Mouse (Mus musculus): ENCODE results near the gene Dedd2.

Dedd2 gene

DNA sequence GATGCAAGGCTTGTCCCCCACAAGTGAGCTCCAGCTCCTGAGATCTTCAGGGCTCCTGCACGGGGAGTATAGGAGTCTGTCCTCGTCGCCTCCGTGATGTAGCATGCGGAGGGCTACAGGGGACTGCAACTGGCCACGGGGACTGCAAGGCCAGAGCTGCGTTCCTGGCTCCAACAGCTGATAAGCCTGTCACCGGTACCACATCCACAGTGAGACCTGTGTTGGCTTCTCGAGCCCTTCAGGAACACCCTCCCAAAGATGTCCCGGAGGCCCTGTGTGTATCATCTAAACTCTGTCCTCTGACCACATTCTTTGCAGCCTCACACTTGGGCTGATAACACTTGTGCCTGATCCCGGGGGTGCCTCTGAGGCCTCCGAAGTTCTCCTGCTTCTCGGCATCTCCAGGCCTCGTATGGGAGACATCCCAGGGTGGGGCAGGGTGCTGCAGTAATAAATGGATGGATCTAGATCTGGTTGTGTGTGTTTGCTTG, 64.2 kb downstream of the Dedd2 start:
- H3K4me1 ChIP-seq (replicated peaks; ENCODE audit: low read depth, low read length): peaks cover 61% of the 10 kb centered on the region
- TF ChIP-seq POU5F1 (IDR thresholded peaks at IDR 0.05; ENCODE audit: borderline replicate concordance, low read length): no peak
- no peak for TF ChIP-seq CTCF (conservative IDR thresholded peaks at IDR 0.05; ENCODE audit: low read length)
- TF ChIP-seq NANOG (IDR thresholded peaks at IDR 0.05; ENCODE audit: borderline replicate concordance, low read length): no peak
- no peaks in the 10 kb centered on the region for H3K36me3 ChIP-seq (ENCODE audit: insufficient read depth, low read length)
- peaks cover 53% of the 10 kb centered on the region for H3K27me3 ChIP-seq (ENCODE audit: insufficient read depth, low read length)
- no peaks in the 10 kb centered on the region for H3K9me3 ChIP-seq (ENCODE audit: low read length)
- peak overlapping the region; percentile 66 for H3K4me3 ChIP-seq (replicated peaks; ENCODE audit: low read length)

- H3K4me3 ChIP-seq (replicated peaks; ENCODE audit: low read length): peak overlapping the region; percentile 66
- TF ChIP-seq CTCF (conservative IDR thresholded peaks at IDR 0.05; ENCODE audit: low read length): no peak
- TF ChIP-seq POU5F1 (IDR thresholded peaks at IDR 0.05; ENCODE audit: borderline replicate concordance, low read length): no peak
- no peak for TF ChIP-seq NANOG (IDR thresholded peaks at IDR 0.05; ENCODE audit: borderline replicate concordance, low read length)
- H3K36me3 ChIP-seq (ENCODE audit: insufficient read depth, low read length): no peaks in the 10 kb centered on the region
- peaks cover 67% of the 10 kb centered on the region for H3K4me1 ChIP-seq (replicated peaks; ENCODE audit: low read depth, low read length)
- peaks cover 53% of the 10 kb centered on the region for H3K27me3 ChIP-seq (ENCODE audit: insufficient read depth, low read length)
- no peaks in the 10 kb centered on the region for H3K9me3 ChIP-seq (ENCODE audit: low read length)
Measured at GRCm38 (mm10) chr7:25155469-25156157, 64.8 kb downstream of the Dedd2 start.

GRCm38 (mm10) chr7:25154648-25155047, 65.8 kb downstream of the Dedd2 start:
- H3K27me3 ChIP-seq (ENCODE audit: insufficient read depth, low read length): peaks cover 55% of the 10 kb centered on the region
- TF ChIP-seq NANOG (IDR thresholded peaks at IDR 0.05; ENCODE audit: borderline replicate concordance, low read length): no peak
- H3K36me3 ChIP-seq (ENCODE audit: insufficient read depth, low read length): no peaks in the 10 kb centered on the region
- 0 out of 2 replicates have a peak overlapping the region, but pooled peaks have one; percentile 66 for H3K4me3 ChIP-seq (replicated peaks; ENCODE audit: low read length)
- no peaks in the 10 kb centered on the region for H3K9me3 ChIP-seq (ENCODE audit: low read length)
- H3K4me1 ChIP-seq (replicated peaks; ENCODE audit: low read depth, low read length): peaks cover 73% of the 10 kb centered on the region

- TF ChIP-seq CTCF (conservative IDR thresholded peaks at IDR 0.05; ENCODE audit: low read length) (no peak), POU5F1 (IDR thresholded peaks at IDR 0.05; ENCODE audit: borderline replicate concordance, low read length) (no peak), NANOG (IDR thresholded peaks at IDR 0.05; ENCODE audit: borderline replicate concordance, low read length) (no peak)
- H3K4me3 ChIP-seq (replicated peaks; ENCODE audit: low read length): no peak overlapping the region
- H3K9me3 ChIP-seq (ENCODE audit: low read length): no peaks in the 10 kb centered on the region
- H3K4me1 ChIP-seq (replicated peaks; ENCODE audit: low read depth, low read length): peaks cover 81% of the 10 kb centered on the region
- H3K27me3 ChIP-seq (ENCODE audit: insufficient read depth, low read length): peaks cover 57% of the 10 kb centered on the region
- H3K36me3 ChIP-seq (ENCODE audit: insufficient read depth, low read length): no peaks in the 10 kb centered on the region
Measured at GRCm38 (mm10) chr7:25153841-25154240, 66.6 kb downstream of the Dedd2 start.

- no peak for TF ChIP-seq CTCF (conservative IDR thresholded peaks at IDR 0.05; ENCODE audit: low read length)
- TF ChIP-seq NANOG (IDR thresholded peaks at IDR 0.05; ENCODE audit: borderline replicate concordance, low read length): no peak
- no peak for TF ChIP-seq POU5F1 (IDR thresholded peaks at IDR 0.05; ENCODE audit: borderline replicate concordance, low read length)
- H3K4me1 ChIP-seq (replicated peaks; ENCODE audit: low read depth, low read length): peaks cover 82% of the 10 kb centered on the region
- H3K4me3 ChIP-seq (replicated peaks; ENCODE audit: low read length): 0 out of 2 replicates have a peak overlapping the region, but pooled peaks have one; percentile 24
- no peaks in the 10 kb centered on the region for H3K9me3 ChIP-seq (ENCODE audit: low read length)
- peaks cover 45% of the 10 kb centered on the region for H3K27me3 ChIP-seq (ENCODE audit: insufficient read depth, low read length)
- no peaks in the 10 kb centered on the region for H3K36me3 ChIP-seq (ENCODE audit: insufficient read depth, low read length)
Measured at GRCm38 (mm10) chr7:25151916-25152556, 68.4 kb downstream of the Dedd2 start.

DNA sequence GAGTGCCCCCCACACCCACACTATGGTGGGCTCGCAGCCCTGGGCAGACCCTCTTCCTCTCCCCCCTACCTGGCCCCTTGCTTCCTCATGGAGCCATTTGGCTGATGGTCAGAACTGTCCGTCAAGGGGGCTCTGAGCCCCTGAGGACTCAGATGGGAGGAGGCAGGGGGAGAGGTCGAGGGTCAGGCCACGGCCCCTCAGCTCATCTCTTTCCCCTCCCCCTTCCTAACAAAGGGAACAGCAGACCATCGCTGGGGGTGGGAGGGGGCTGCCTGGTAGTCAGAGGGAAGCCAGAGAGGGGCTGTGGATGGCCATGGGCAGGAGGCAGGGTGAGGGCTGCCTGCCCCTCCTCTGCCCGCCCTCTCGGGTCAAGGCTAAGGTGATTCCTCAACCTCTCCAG, 69.4 kb downstream of the Dedd2 start:
- no peaks in the 10 kb centered on the region for H3K36me3 ChIP-seq (ENCODE audit: insufficient read depth, low read length)
- H3K27me3 ChIP-seq (ENCODE audit: insufficient read depth, low read length): peaks cover 43% of the 10 kb centered on the region
- peaks cover 73% of the 10 kb centered on the region for H3K4me1 ChIP-seq (replicated peaks; ENCODE audit: low read depth, low read length)
- H3K9me3 ChIP-seq (ENCODE audit: low read length): no peaks in the 10 kb centered on the region
- no peak for TF ChIP-seq NANOG (IDR thresholded peaks at IDR 0.05; ENCODE audit: borderline replicate concordance, low read length)
- no peak for TF ChIP-seq POU5F1 (IDR thresholded peaks at IDR 0.05; ENCODE audit: borderline replicate concordance, low read length)
- no peak for TF ChIP-seq CTCF (conservative IDR thresholded peaks at IDR 0.05; ENCODE audit: low read length)
- peak overlapping the region; percentile 24 for H3K4me3 ChIP-seq (replicated peaks; ENCODE audit: low read length)

GRCm38 (mm10) chr7:25150151-25150663, 70.2 kb downstream of the Dedd2 start:
- H3K4me1 ChIP-seq (replicated peaks; ENCODE audit: low read depth, low read length): peaks cover 65% of the 10 kb centered on the region
- peak overlapping the region; percentile 46 for H3K4me3 ChIP-seq (replicated peaks; ENCODE audit: low read length)
- H3K27me3 ChIP-seq (ENCODE audit: insufficient read depth, low read length): peaks cover 44% of the 10 kb centered on the region
- no peak for TF ChIP-seq POU5F1 (IDR thresholded peaks at IDR 0.05; ENCODE audit: borderline replicate concordance, low read length)
- no peak for TF ChIP-seq CTCF (conservative IDR thresholded peaks at IDR 0.05; ENCODE audit: low read length)
- TF ChIP-seq NANOG (IDR thresholded peaks at IDR 0.05; ENCODE audit: borderline replicate concordance, low read length): no peak
- H3K9me3 ChIP-seq (ENCODE audit: low read length): no peaks in the 10 kb centered on the region
- H3K36me3 ChIP-seq (ENCODE audit: insufficient read depth, low read length): no peaks in the 10 kb centered on the region
